Mouse (Mus musculus) CH12.LX (cell line): ENCODE data around the gene Coa7.

Experiments
- CHD1 ChIP-seq: IDR thresholded peaks from 2 replicates; pipeline ENCODE4 v1.6.1; 2012; ENCODE audit warnings: low read depth, low read length, improper control_type of control experiment, inconsistent platforms
- CHD2 ChIP-seq: IDR thresholded peaks from 2 replicates; pipeline ENCODE4 v1.6.1; 2011; ENCODE audit warnings: low read length, improper control_type of control experiment
- CTCF ChIP-seq, 2 experiments: IDR thresholded peaks in 1 of 2; conservative IDR thresholded peaks in 1 of 2; 2 replicates each; pipeline ENCODE4 v1.5.1; 2011 to 2012; ENCODE audit warnings: low read depth in 2 of 2, low read length in 2 of 2, improper control_type of control experiment in 1 of 2, inconsistent platforms in 1 of 2, mild to moderate bottlenecking in 1 of 2, moderate library complexity in 1 of 2
- E2F4 ChIP-seq: IDR thresholded peaks from 2 replicates; pipeline ENCODE4 v1.6.1; 2011; ENCODE audit warnings: low read depth, low read length, improper control_type of control experiment; ENCODE audit not compliant: insufficient replicate concordance
- ELF1 ChIP-seq: IDR thresholded peaks from 2 replicates; pipeline ENCODE4 v1.6.1; 2014; ENCODE audit warnings: low read depth, mild to moderate bottlenecking, inconsistent platforms, low read length, improper control_type of control experiment
- ETS1 ChIP-seq: conservative IDR thresholded peaks from 2 replicates; pipeline ENCODE4 v1.6.1; 2012; ENCODE audit warnings: low read depth, mild to moderate bottlenecking, inconsistent platforms, low read length, improper control_type of control experiment, moderate library complexity
- IRF4 ChIP-seq: IDR thresholded peaks from 2 replicates; pipeline ENCODE4 v1.6.1; 2014; ENCODE audit warnings: low read depth, mild to moderate bottlenecking, inconsistent platforms, low read length, improper control_type of control experiment
- JUN ChIP-seq: IDR thresholded peaks from 2 replicates; pipeline ENCODE4 v1.6.1; 2011; ENCODE audit warnings: low read depth, mild to moderate bottlenecking, low read length, improper control_type of control experiment, moderate library complexity; ENCODE audit not compliant: insufficient read depth
- MAX ChIP-seq: IDR thresholded peaks from 2 replicates; pipeline ENCODE4 v1.6.1; 2011; ENCODE audit warnings: low read length, improper control_type of control experiment
- MAZ ChIP-seq: IDR thresholded peaks from 2 replicates; pipeline ENCODE4 v1.6.1; 2012; ENCODE audit warnings: low read depth, mild to moderate bottlenecking, inconsistent platforms, low read length, improper control_type of control experiment, moderate library complexity
- MEF2A ChIP-seq: IDR thresholded peaks from 2 replicates; pipeline ENCODE4 v1.6.1; 2014; ENCODE audit warnings: low read depth, mild to moderate bottlenecking, inconsistent platforms, low read length, improper control_type of control experiment, borderline replicate concordance
- POLR2A ChIP-seq: IDR thresholded peaks from 2 replicates; pipeline ENCODE4 v1.6.1; 2011; ENCODE audit warnings: low read depth, mild to moderate bottlenecking, improper control_type of control experiment, low read length
- RAD21 ChIP-seq: IDR thresholded peaks from 2 replicates; pipeline ENCODE4 v1.6.1; 2011; ENCODE audit warnings: low read depth, mild to moderate bottlenecking, low read length, improper control_type of control experiment, moderate library complexity
- USF1 ChIP-seq: IDR thresholded peaks from 2 replicates; pipeline ENCODE4 v1.6.1; 2014; ENCODE audit warnings: low read depth, mild to moderate bottlenecking, inconsistent platforms, low read length, improper control_type of control experiment

DNA sequence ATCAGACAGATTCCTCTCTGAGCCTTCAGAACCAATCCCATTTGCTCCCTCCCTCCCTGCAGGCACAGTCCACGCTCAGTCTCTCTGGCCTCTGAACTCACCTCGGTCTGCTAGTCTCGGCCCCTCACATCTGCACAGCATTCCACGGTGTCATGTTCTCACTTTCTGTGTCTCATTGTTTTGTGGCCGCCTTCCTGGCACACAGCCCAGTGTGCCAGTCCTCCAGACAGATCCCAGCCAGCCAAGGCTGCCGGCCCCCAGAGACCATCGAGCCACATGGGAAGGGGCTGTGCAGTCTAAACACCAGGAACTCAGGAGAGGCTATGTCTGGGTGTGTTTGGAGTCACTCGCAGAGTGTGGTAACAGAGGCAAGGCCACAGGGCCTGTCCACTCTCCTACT is 22.9 kb downstream of the Coa7 start:
- TF ChIP-seq RAD21 (no peak), CTCF (conservative IDR thresholded peaks at IDR 0.05 in 1 of 2, IDR thresholded peaks at IDR 0.05 in 1 of 2; ENCODE audit: low read depth in 2 of 2, low read length in 2 of 2) (no peak), MAZ (no peak), ELF1 (no peak), POLR2A (no peak), CHD1 (no peak), USF1 (no peak), IRF4 (no peak), E2F4 (no peak), MEF2A (no peak), MAX (no peak), ETS1 (no peak), JUN (no peak), CHD2 (no peak)
